Mouse (Mus musculus): ENCODE results near the gene Adh4.
"Not testable (repeated sequence)": the region's sequence is repeated elsewhere in the genome, so short reads cannot be mapped to it uniquely, and the experiment has no call there.

Gene Adh4

DNA sequence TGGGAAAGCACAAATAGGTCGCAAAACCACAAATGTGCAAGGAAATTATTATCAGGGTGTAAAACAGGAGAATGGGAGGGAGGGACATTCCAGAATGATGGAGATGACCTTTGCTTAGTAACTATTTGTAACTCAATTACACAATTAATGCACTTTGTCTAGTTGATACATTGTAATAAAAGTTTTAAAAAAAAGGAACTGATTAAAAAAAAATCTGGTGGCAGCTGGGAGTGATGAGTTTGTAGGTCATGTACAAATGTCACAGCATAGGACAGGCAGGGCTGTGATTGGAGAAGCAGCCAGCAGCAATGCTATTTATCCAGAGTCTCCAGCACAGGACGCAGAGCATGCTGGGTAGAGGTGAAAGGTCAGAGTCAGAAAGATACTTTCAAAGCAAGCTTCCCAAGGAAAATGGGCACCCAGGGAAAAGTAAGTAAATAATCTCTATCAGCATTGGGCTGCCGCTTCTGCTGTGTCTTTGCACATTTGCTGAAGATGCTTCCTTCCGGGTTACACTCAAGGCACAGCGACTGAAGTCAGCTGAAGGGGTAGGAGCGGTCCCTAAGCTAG lies at the start of gene Adh4:
Adh4 (plus strand) TSS at position 346 of the 570 bp plus-strand sequence.
- Histone ChIP-seq H3K36me3 (ENCODE audit: control insufficient read depth, insufficient read depth, low read length, poor library complexity, severe bottlenecking) (no peaks in the 10 kb centered on the region), H3K27me3 (ENCODE audit: control insufficient read depth, insufficient read depth, low read length, poor library complexity, severe bottlenecking) (no peaks in the 10 kb centered on the region)
- no peak for DNase-seq (ENCODE audit: low read depth, low spot score)

DNA sequence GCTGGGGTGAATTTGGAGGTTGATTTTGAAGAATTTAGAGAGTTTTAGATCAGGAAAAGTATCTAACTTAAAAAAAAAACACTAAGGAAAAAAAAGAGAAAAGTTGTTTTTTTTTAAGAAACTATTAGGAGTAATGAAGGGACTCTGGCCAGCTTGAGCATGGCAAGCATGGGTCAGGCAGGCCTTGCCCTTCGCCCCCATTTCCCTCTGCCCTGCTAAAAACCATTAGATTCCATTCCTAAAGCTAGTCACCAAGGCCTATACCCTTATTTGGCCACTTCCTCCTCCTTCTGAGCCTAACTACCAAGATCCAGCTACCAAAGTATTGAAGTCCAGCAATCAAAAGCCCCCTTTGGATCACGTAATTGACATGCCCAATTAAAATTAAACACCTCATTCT lies 49.1 kb upstream of the Adh4 start:
- no peak for DNase-seq (ENCODE audit: low read depth, low spot score)
- no peaks in the 10 kb centered on the region for H3K36me3 ChIP-seq (ENCODE audit: control insufficient read depth, insufficient read depth, low read length, poor library complexity, severe bottlenecking)
- H3K27me3 ChIP-seq (ENCODE audit: control insufficient read depth, insufficient read depth, low read length, poor library complexity, severe bottlenecking), result no peaks in the 10 kb centered on the region

DNA sequence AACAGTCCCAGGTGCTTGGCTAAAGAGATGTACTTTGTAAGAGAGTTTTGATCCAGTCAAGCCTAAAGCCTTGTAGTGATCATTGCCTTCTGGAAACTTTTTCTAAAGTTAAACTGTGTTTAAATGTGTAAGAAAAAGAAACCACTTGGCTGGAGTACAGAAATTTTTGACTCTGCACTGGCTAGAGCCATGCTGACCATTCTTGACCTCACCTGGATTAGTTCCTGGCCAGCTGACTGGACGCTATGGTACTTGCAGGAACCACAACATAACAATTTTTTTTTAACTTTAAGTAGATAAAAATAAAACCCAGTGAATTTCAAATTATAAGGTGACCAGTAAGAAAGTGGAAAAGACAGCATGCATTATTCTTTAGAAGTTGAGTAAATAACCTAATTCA lies 45.7 kb upstream of the Adh4 start:
- Histone ChIP-seq H3K36me3 (ENCODE audit: control insufficient read depth, insufficient read depth, low read length, poor library complexity, severe bottlenecking) (no peaks in the 10 kb centered on the region), H3K27me3 (ENCODE audit: control insufficient read depth, insufficient read depth, low read length, poor library complexity, severe bottlenecking) (no peaks in the 10 kb centered on the region)
- DNase-seq (ENCODE audit: low read depth, low spot score), result no peak

DNA sequence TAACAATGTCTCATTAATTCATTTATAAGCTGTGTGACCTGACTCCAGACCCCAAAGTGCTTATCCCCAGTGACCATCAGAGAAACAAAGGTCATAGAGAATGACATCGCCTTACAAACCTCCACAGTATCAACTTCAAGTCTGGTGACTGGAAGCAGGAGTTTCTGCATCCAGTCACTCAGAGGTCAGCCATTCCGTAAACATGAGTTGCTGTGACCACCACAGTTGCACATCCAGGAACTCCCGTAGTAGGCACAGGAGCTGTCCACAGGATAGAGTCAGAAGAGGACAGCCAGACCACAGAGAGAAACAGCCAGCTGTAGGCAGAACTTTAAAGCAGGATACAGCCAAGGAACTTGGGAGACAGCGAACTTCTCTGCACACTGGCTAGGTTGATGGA lies 45.0 kb upstream of the Adh4 start:
- not testable (repeated sequence) for H3K27me3 ChIP-seq (ENCODE audit: control insufficient read depth, insufficient read depth, low read length, poor library complexity, severe bottlenecking); H3K36me3 ChIP-seq (ENCODE audit: control insufficient read depth, insufficient read depth, low read length, poor library complexity, severe bottlenecking); DNase-seq (ENCODE audit: low read depth, low spot score)

- Histone ChIP-seq H3K27me3 (ENCODE audit: control insufficient read depth, insufficient read depth, low read length, poor library complexity, severe bottlenecking) (no peaks in the 10 kb centered on the region), H3K36me3 (ENCODE audit: control insufficient read depth, insufficient read depth, low read length, poor library complexity, severe bottlenecking) (no peaks in the 10 kb centered on the region)
- DNase-seq (ENCODE audit: low read depth, low spot score), result no peak
Measured at GRCm38 (mm10) chr3:138373920-138374319, 41.3 kb upstream of the Adh4 start.

GRCm38 (mm10) chr3:138375148-138375547 lies 40.1 kb upstream of the Adh4 start:
- Histone ChIP-seq H3K27me3 (ENCODE audit: control insufficient read depth, insufficient read depth, low read length, poor library complexity, severe bottlenecking) (no peaks in the 10 kb centered on the region), H3K36me3 (ENCODE audit: control insufficient read depth, insufficient read depth, low read length, poor library complexity, severe bottlenecking) (no peaks in the 10 kb centered on the region)
- DNase-seq (ENCODE audit: low read depth, low spot score), result no peak

GRCm38 (mm10) chr3:138381133-138381532 lies 34.1 kb upstream of the Adh4 start:
- no peak for DNase-seq (ENCODE audit: low read depth, low spot score)
- no peaks in the 10 kb centered on the region for H3K36me3 ChIP-seq (ENCODE audit: control insufficient read depth, insufficient read depth, low read length, poor library complexity, severe bottlenecking)
- H3K27me3 ChIP-seq (ENCODE audit: control insufficient read depth, insufficient read depth, low read length, poor library complexity, severe bottlenecking), result no peaks in the 10 kb centered on the region; the same call in 1 of the 2 replicates

- H3K27me3 ChIP-seq (ENCODE audit: control insufficient read depth, insufficient read depth, low read length, poor library complexity, severe bottlenecking), result no peaks in the 10 kb centered on the region; the same call in 1 of the 2 replicates
- no peak for DNase-seq (ENCODE audit: low read depth, low spot score)
- no peaks in the 10 kb centered on the region for H3K36me3 ChIP-seq (ENCODE audit: control insufficient read depth, insufficient read depth, low read length, poor library complexity, severe bottlenecking)
Measured at GRCm38 (mm10) chr3:138387155-138387554, 28.1 kb upstream of the Adh4 start.

GRCm38 (mm10) chr3:138404872-138405271 lies 10.4 kb upstream of the Adh4 start:
- no peak for DNase-seq (ENCODE audit: low read depth, low spot score)
- H3K27me3 ChIP-seq (ENCODE audit: control insufficient read depth, insufficient read depth, low read length, poor library complexity, severe bottlenecking), result no peaks in the 10 kb centered on the region
- H3K36me3 ChIP-seq (ENCODE audit: control insufficient read depth, insufficient read depth, low read length, poor library complexity, severe bottlenecking), result no peaks in the 10 kb centered on the region

DNA sequence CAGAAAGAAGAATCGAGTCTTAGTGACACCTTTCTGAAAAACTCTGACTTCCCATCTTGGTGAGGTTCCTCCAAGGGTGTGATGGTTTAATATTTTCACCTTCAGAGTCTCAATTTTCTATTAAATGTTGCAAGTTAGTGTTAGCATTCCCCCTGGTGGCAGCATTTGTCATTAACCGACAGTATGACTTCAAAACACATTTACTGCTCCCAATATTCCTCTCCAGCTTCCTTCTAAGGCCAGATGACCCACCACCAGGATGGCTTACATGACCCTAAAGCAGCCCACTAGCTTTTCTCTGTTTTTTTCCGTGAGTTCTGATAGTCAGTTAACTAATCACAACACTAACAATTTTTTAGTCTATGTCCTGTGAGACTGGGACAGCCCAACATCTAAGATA lies 9.9 kb upstream of the Adh4 start:
- no peaks in the 10 kb centered on the region for H3K27me3 ChIP-seq (ENCODE audit: control insufficient read depth, insufficient read depth, low read length, poor library complexity, severe bottlenecking)
- no peak for DNase-seq (ENCODE audit: low read depth, low spot score)
- H3K36me3 ChIP-seq (ENCODE audit: control insufficient read depth, insufficient read depth, low read length, poor library complexity, severe bottlenecking), result no peaks in the 10 kb centered on the region

GRCm38 (mm10) chr3:138405840-138406239 lies 9.4 kb upstream of the Adh4 start:
- Histone ChIP-seq H3K27me3 (ENCODE audit: control insufficient read depth, insufficient read depth, low read length, poor library complexity, severe bottlenecking) (no peaks in the 10 kb centered on the region), H3K36me3 (ENCODE audit: control insufficient read depth, insufficient read depth, low read length, poor library complexity, severe bottlenecking) (no peaks in the 10 kb centered on the region)
- no peak for DNase-seq (ENCODE audit: low read depth, low spot score)

DNA sequence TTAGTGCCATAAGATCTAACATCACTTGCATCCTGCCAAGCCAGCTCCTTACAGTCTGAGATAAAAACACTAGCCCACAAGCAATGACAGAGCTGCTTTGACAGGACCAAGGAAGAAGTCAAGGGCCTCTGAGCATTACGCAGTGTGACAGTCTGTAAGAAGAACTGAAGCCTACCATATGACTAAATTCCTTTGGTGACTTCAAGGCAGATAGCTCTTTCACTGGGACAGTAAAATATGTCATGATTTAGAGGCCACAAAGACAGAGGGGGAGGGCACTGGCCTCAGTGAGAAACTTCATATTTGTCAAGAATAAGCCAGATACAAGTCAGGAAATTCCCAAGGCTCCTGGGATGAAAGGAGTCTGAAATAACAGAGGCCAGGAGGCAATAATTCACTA lies 7.3 kb upstream of the Adh4 start:
- no peaks in the 10 kb centered on the region for H3K36me3 ChIP-seq (ENCODE audit: control insufficient read depth, insufficient read depth, low read length, poor library complexity, severe bottlenecking)
- no peaks in the 10 kb centered on the region for H3K27me3 ChIP-seq (ENCODE audit: control insufficient read depth, insufficient read depth, low read length, poor library complexity, severe bottlenecking)
- DNase-seq (ENCODE audit: low read depth, low spot score), result no peak

- no peak for DNase-seq (ENCODE audit: low read depth, low spot score)
- Histone ChIP-seq H3K27me3 (ENCODE audit: control insufficient read depth, insufficient read depth, low read length, poor library complexity, severe bottlenecking) (no peaks in the 10 kb centered on the region), H3K36me3 (ENCODE audit: control insufficient read depth, insufficient read depth, low read length, poor library complexity, severe bottlenecking) (no peaks in the 10 kb centered on the region)
Measured at GRCm38 (mm10) chr3:138409585-138409984, 5.7 kb upstream of the Adh4 start.

GRCm38 (mm10) chr3:138410211-138410610 lies 5.1 kb upstream of the Adh4 start:
- H3K36me3 ChIP-seq (ENCODE audit: control insufficient read depth, insufficient read depth, low read length, poor library complexity, severe bottlenecking), result no peaks in the 10 kb centered on the region
- no peaks in the 10 kb centered on the region for H3K27me3 ChIP-seq (ENCODE audit: control insufficient read depth, insufficient read depth, low read length, poor library complexity, severe bottlenecking)
- no peak for DNase-seq (ENCODE audit: low read depth, low spot score)

DNA sequence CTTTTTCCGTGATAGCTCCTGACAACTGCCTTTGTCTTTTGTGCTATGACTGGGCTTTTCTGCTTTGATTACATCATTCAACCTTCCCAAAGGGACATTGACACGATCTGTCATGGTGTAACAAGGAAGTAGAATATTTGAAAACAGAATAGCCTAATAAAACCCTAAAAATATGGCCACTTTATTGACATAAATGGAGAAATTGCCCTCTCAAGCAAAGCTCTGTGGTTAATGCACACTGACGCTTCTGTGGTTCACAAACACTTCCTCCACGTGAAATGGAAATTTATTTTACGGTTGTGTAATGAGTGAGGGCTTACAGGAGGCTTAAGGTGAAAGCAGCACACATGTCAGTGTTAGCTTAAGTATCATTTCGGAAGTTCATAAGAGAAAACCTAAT lies 4.1 kb downstream of the Adh4 start:
- Histone ChIP-seq H3K27me3 (ENCODE audit: control insufficient read depth, insufficient read depth, low read length, poor library complexity, severe bottlenecking) (no peaks in the 10 kb centered on the region), H3K36me3 (ENCODE audit: control insufficient read depth, insufficient read depth, low read length, poor library complexity, severe bottlenecking) (no peaks in the 10 kb centered on the region)
- no peak for DNase-seq (ENCODE audit: low read depth, low spot score)

DNA sequence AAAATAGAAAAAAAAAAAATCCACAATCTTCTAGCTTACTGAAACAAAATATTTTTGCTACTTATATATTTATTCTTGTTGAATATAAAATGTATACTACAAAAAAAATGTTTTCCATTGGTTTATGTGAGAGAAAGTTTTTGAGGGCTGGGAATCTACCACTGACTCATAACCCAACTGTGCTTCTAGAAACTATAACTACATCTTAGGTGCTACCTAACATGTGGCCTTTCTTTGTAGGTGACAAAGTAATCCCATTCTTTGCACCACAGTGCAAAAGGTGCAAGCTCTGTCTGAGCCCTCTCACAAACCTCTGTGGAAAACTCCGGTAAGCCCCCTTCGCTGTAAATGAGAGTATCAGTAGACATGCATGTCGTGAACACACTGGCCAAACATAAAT lies 5.1 kb downstream of the Adh4 start:
- no peaks in the 10 kb centered on the region for H3K27me3 ChIP-seq (ENCODE audit: control insufficient read depth, insufficient read depth, low read length, poor library complexity, severe bottlenecking)
- no peak for DNase-seq (ENCODE audit: low read depth, low spot score)
- no peaks in the 10 kb centered on the region for H3K36me3 ChIP-seq (ENCODE audit: control insufficient read depth, insufficient read depth, low read length, poor library complexity, severe bottlenecking)

All from splenic B cell, adult 2 months (primary cell).